Mouse (Mus musculus) stomach, embryonic 14.5 days (tissue): Measurements from ENCODE around the gene Cxcr5. TPM values are rescaled to one million over a fixed set of nuclear protein-coding genes. Genes with fewer than 3 reads are reported as not detected.
A peak's percentile ranks its signal among the peaks of the same experiment; 100 is the strongest.

Source experiments
- ATAC-seq: fragments of 200-750 bp; cut with Nextera tagmentation; 2 replicates; pipeline ENCODE4 v1.8.0; 2017; ENCODE audit warnings: low read depth, moderate TSS enrichment; ENCODE audit not compliant: insufficient number of reproducible peaks, insufficient read depth, low FRiP score
- H3K27ac ChIP-seq: fragments of 300-500 bp; sonication (generic); 2 replicates; pipeline ENCODE4 v1.5.1; 2014; ENCODE audit warnings: mild to moderate bottlenecking, low read length, moderate library complexity, mixed read lengths
- H3K27me3 ChIP-seq: fragments of 300-500 bp; sonication (generic); 2 replicates; pipeline ENCODE4 v1.6.1; 2014; ENCODE audit warnings: low read length, control low read depth, mixed read lengths; ENCODE audit not compliant: control insufficient read depth, insufficient read depth
- H3K36me3 ChIP-seq: fragments of 300-500 bp; sonication (generic); 2 replicates; pipeline ENCODE4 v1.6.1; 2014; ENCODE audit warnings: mild to moderate bottlenecking, control low read depth, low read length, moderate library complexity, mixed read lengths; ENCODE audit not compliant: control insufficient read depth, insufficient read depth
- H3K4me1 ChIP-seq: fragments of 300-500 bp; sonication (generic); 2 replicates; pipeline ENCODE4 v1.6.1; 2014; ENCODE audit warnings: low read length, control low read depth, mixed read lengths; ENCODE audit not compliant: control insufficient read depth, insufficient read depth
- H3K4me2 ChIP-seq: fragments of 300-500 bp; sonication (generic); replicated peaks from 2 replicates; pipeline ENCODE4 v1.6.1; 2014; ENCODE audit warnings: low read depth, low read length, control low read depth
- H3K4me3 ChIP-seq: fragments of 300-500 bp; sonication (generic); 2 replicates; pipeline ENCODE4 v1.5.1; 2014; ENCODE audit warnings: low read depth, low read length, control low read depth
- H3K9ac ChIP-seq: fragments of 300-500 bp; sonication (generic); replicated peaks from 2 replicates; pipeline ENCODE4 v1.6.1; 2014; ENCODE audit warnings: low read depth, mild to moderate bottlenecking, control low read depth, low read length, moderate library complexity, mixed read lengths
- H3K9me3 ChIP-seq: fragments of 300-500 bp; sonication (generic); 2 replicates; pipeline ENCODE4 v1.6.1; 2016; ENCODE audit warnings: low read depth, low read length, control low read depth; ENCODE audit not compliant: control insufficient read depth
- WGBS: fragments of 180-500 bp; shearing (Covaris S2); extraction: QIAGEN DNeasy Blood & Tissue Kit; methylation state at CpG from one replicate; pipeline ENCODE4 v1.1.7; 2014; 5-methylcytosine and 5-hydroxymethylcytosine counted together
- polyA plus RNA-seq: library from polyadenylated mRNA; unstranded; fragments of >200 nt; fragmentation: Nextera tagmentation; extraction: Ambion mirVana; gene quantifications from 2 replicates; pipeline ENCODE4 v1.2.1, GENCODE M21; 2014

The Cxcr5 gene
- polyA plus RNA-seq, 1 experiment from 2014 or later: 0.27 TPM

GRCm38 (mm10) chr9:44482552-44482951 lies 79.1 kb downstream of the Cxcr5 start, which contains the start of gene Bcl9l:
Gene Bcl9l (plus strand): TSS chr9:44482825.
- Histone ChIP-seq H3K27ac (peak within 1 kb of the TSS; percentile 87), H3K4me1 (peaks cover 42% of the 10 kb centered on the region), H3K4me2 (peak within 1 kb of the TSS; percentile 76), H3K4me3 (peak within 1 kb of the TSS; percentile 84), H3K9ac (peak within 1 kb of the TSS; percentile 90), H3K36me3 (no peaks in the 10 kb centered on the region), H3K27me3 (no peaks in the 10 kb centered on the region), H3K9me3 (no peaks in the 10 kb centered on the region)
- WGBS: under 1% methylated on average over 27 of the region's 31 CpGs
- ATAC-seq: peak; percentile 60

- H3K9me3 ChIP-seq: no peaks in the 10 kb centered on the region
- H3K27ac ChIP-seq: peak overlapping the region; percentile 87; the same call in 1 of the 2 replicates
- H3K9ac ChIP-seq: 0 out of 2 replicates have a peak overlapping the region, but pooled peaks have one; percentile 90
- H3K27me3 ChIP-seq: no peaks in the 10 kb centered on the region
- no peaks in the 10 kb centered on the region for H3K36me3 ChIP-seq
- 12% methylated on average over 3 of the region's 3 CpGs for WGBS
- H3K4me2 ChIP-seq: peak overlapping the region; percentile 76
- ATAC-seq: no peak
- H3K4me1 ChIP-seq: peaks cover 41% of the 10 kb centered on the region
- peak overlapping the region; percentile 84 for H3K4me3 ChIP-seq
Observed at GRCm38 (mm10) chr9:44482112-44482511, 79.6 kb downstream of the Cxcr5 start.

- H3K36me3 ChIP-seq: no peaks in the 10 kb centered on the region
- under 1% methylated on average over 26 of the region's 26 CpGs for WGBS
- peak overlapping the region; percentile 77 for H3K4me3 ChIP-seq
- H3K27ac ChIP-seq: peak overlapping the region; percentile 99
- H3K4me2 ChIP-seq: peak overlapping the region; percentile 82
- ATAC-seq: peak; percentile 49; the same call in 1 of the 2 replicates
- no peaks in the 10 kb centered on the region for H3K27me3 ChIP-seq
- H3K9ac ChIP-seq: peak overlapping the region; percentile 71
- peaks cover 18% of the 10 kb centered on the region for H3K4me1 ChIP-seq
- H3K9me3 ChIP-seq: no peaks in the 10 kb centered on the region
Observed at GRCm38 (mm10) chr9:44479628-44480428, 81.8 kb downstream of the Cxcr5 start.

- H3K4me3 ChIP-seq: peak overlapping the region; percentile 77
- WGBS: under 1% methylated on average over 29 of the region's 29 CpGs
Observed at GRCm38 (mm10) chr9:44478959-44479605, 82.6 kb downstream of the Cxcr5 start.

GRCm38 (mm10) chr9:44478229-44478921 lies 83.3 kb downstream of the Cxcr5 start:
- WGBS: under 1% methylated on average over 24 of the region's 27 CpGs

More at GRCm38 (mm10) chr9:44478959-44479605, 82.6 kb downstream of the Cxcr5 start:
- peak; percentile 57 for ATAC-seq
- Histone ChIP-seq H3K9me3 (no peaks in the 10 kb centered on the region), H3K27me3 (no peaks in the 10 kb centered on the region), H3K4me1 (peaks cover 10% of the 10 kb centered on the region; the same call in 1 of the 2 replicates), H3K9ac (peak overlapping the region; percentile 71), H3K27ac (peak overlapping the region; percentile 99), H3K36me3 (no peaks in the 10 kb centered on the region), H3K4me2 (peak overlapping the region; percentile 82)

GRCm38 (mm10) chr9:44477339-44478228 lies 84.1 kb downstream of the Cxcr5 start:
- Histone ChIP-seq H3K9ac (peak overlapping the region; percentile 8; the same call in 1 of the 2 replicates), H3K27ac (peak overlapping the region; percentile 99), H3K36me3 (no peaks in the 10 kb centered on the region), H3K9me3 (no peaks in the 10 kb centered on the region), H3K4me2 (peak overlapping the region; percentile 82), H3K27me3 (no peaks in the 10 kb centered on the region), H3K4me1 (peaks cover 10% of the 10 kb centered on the region; the same call in 1 of the 2 replicates), H3K4me3 (peak overlapping the region; percentile 77)
- 5% methylated on average over 24 of the region's 24 CpGs for WGBS
- ATAC-seq: no peak

More at GRCm38 (mm10) chr9:44478229-44478921, 83.3 kb downstream of the Cxcr5 start:
- no peaks in the 10 kb centered on the region for H3K9me3 ChIP-seq
- peak overlapping the region; percentile 99 for H3K27ac ChIP-seq
- H3K27me3 ChIP-seq: no peaks in the 10 kb centered on the region
- peak overlapping the region; percentile 77 for H3K4me3 ChIP-seq
- H3K4me2 ChIP-seq: peak overlapping the region; percentile 82
- peak overlapping the region; percentile 71 for H3K9ac ChIP-seq
- peaks cover 10% of the 10 kb centered on the region; the same call in 1 of the 2 replicates for H3K4me1 ChIP-seq
- ATAC-seq: peak; percentile 64
- H3K36me3 ChIP-seq: no peaks in the 10 kb centered on the region

DNA sequence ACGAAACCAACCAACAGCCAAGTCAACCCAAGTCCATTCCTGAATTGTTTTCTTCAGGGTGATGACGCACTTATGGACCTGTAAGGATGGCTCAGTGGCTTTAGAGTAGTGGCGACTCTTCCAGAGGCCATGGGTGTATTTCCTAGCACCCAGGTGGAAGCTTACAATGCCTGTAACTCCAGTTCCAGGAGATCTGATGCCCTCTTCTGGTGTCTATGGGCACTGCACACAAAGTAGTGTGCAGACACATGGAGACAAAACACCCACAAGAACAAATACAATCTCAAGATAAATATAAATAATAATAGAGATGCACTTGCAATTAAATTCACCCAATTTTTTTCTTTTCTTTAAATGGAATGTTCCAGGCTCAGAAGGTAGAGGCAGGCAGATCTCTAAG lies 85.7 kb downstream of the Cxcr5 start:
- Histone ChIP-seq H3K27ac (no peak overlapping the region), H3K4me1 (peaks cover 10% of the 10 kb centered on the region; the same call in 1 of the 2 replicates), H3K9me3 (no peaks in the 10 kb centered on the region), H3K4me3 (no peak overlapping the region), H3K36me3 (no peaks in the 10 kb centered on the region), H3K27me3 (no peaks in the 10 kb centered on the region), H3K4me2 (no peak overlapping the region), H3K9ac (no peak overlapping the region)
- 95% methylated on average over 3 of the region's 3 CpGs for WGBS
- no peak for ATAC-seq
